Mouse (Mus musculus): Measurements from ENCODE around the gene Clca1. TPM values are rescaled to one million over a fixed set of nuclear protein-coding genes. Genes with fewer than 3 reads are reported as not detected.

The Clca1 gene
- not detected for polyA plus RNA-seq (2017; shearing (Covaris generic))

DNA sequence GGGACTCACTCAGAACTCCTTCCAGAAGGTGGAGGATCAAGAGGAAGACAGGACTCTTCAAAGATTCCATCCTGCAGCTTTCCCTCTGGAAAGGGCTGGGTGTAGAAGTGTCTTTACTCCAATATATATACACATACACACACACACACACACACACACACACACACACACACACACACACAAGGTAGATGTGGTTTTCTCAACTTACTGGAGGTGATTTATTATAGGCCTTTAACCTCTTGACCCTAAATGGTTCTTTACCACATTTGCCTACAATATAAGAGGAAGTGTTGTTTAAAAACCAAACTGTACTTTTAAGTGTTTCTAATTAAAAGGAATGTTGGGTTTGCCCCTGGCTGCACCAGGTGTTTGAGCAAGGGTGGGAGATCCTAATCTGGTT lies at the start of gene Clca1:
TSS of gene Clca1 (minus strand) at position 101 of the 400 bp plus-strand sequence.

DNA sequence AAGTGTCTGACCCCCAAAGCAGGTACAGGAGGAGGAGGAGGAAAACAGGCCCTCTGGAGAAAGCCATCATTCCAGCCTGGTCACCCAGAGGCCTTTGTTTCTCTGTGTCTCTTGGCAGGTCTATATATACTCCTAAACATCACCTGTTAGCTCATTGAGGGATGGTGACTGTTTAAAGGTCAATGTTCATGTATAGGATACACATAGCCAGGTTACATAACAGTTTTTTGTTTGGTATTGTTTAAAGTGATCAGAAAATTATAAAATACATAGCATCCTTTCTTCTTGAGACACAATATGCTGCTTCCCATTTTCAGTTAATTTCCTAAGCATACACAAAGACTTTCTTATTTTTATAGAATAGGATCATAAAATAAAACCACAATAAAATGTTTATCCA lies 57.6 kb downstream of the Clca1 start, which contains the start of gene Clca4a:
TSS of gene Clca4a (minus strand) at position 101 of the 400 bp plus-strand sequence.

Other genes with a start within 250 kb of the Clca1 start
- not detected for gene Clca3a2, start 213.3 kb downstream of the Clca1 start, polyA plus RNA-seq (2017; shearing (Covaris generic))
- gene Clca3b, start 183.4 kb downstream of the Clca1 start, polyA plus RNA-seq (2017; shearing (Covaris generic)), result not detected
- gene Clca4b, start 100.2 kb downstream of the Clca1 start, polyA plus RNA-seq (2017; shearing (Covaris generic)), result not detected
- not detected for gene Clca4a, start 57.7 kb downstream of the Clca1 start, polyA plus RNA-seq (2017; shearing (Covaris generic))
- gene Clca2, start 66.7 kb upstream of the Clca1 start, polyA plus RNA-seq (2017; shearing (Covaris generic)), result not detected
- 6.6 TPM for gene Odf2l, start 85.8 kb upstream of the Clca1 start, polyA plus RNA-seq (2017; shearing (Covaris generic))

Data from CD4-positive, CD25-positive, alpha-beta regulatory T cell, adult 9 weeks (primary cell).